Mouse (Mus musculus): ENCODE data around the gene Tmem114.

Tmem114 gene

DNA sequence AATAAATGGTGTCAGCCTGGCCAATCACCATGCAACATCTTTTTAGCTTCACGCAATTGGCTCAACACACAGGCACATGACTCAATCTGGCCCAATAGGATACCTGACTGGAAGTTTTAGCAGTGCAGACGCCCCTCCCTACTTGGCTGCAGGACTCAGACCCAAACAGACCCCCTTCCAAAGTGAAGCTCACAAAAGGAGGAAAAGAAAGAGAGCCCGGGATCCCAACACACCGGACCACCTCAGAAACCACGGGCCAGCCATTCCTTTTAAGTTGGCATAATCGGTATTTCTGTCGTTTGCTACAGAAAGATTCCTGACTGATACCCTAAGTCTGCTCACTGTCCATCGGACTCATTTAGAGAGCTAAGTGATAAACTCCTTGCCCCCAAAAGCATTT lies 5.3 kb downstream of the Tmem114 start:
- no peak for TF ChIP-seq GATA4 (IDR thresholded peaks at IDR 0.05; ENCODE audit: insufficient replicate concordance, low read length)

- no peak for TF ChIP-seq GATA4 (IDR thresholded peaks at IDR 0.05; ENCODE audit: insufficient replicate concordance, low read length)
These were observed 6.8 kb downstream of the Tmem114 start for GRCm38 (mm10) chr16:8418126-8418525.

GRCm38 (mm10) chr16:8417011-8417720 lies 7.8 kb downstream of the Tmem114 start:
- no peak for TF ChIP-seq GATA4 (IDR thresholded peaks at IDR 0.05; ENCODE audit: insufficient replicate concordance, low read length)

DNA sequence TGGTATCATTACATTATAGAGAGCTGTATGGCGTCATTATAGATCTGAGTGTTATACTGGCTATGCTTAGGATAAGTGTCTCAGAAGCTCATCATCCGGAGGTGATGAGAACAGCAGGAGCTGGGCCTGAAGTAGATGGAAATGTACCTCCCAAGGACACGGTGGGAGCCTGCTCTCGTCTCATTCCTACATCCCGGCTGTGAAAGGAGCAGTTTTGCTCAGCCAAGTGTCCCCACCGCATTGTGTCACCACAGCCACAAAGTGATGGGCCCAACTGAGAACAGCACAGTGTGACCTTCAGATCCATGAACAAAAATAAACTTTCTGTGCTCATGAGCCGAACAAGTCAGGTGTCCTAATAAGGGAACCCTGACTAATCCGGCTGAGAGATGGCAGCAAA lies 8.9 kb downstream of the Tmem114 start:
- TF ChIP-seq GATA4 (IDR thresholded peaks at IDR 0.05; ENCODE audit: insufficient replicate concordance, low read length), result no peak

GRCm38 (mm10) chr16:8413441-8413840 lies 11.5 kb downstream of the Tmem114 start:
- no peak for TF ChIP-seq GATA4 (IDR thresholded peaks at IDR 0.05; ENCODE audit: insufficient replicate concordance, low read length)

DNA sequence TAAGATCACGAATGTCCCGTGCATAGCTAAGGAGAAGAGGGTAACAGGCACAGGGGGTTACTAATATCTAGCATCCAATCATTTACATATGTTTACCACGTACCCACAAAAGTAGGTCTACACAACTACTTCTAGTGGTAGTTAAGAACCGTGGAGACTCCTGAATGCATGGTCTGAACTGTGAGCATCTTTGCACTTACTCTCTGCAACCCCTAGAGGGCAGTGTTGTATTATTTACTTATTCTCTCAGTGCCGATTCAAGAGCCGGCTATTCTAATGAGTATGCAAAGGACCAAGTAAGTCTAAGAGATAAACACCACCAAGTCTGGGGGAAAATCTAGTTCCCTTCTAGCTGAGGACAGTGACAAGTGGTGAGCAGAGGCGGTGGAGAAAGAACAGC lies 12.7 kb downstream of the Tmem114 start:
- TF ChIP-seq GATA4 (IDR thresholded peaks at IDR 0.05; ENCODE audit: insufficient replicate concordance, low read length), result no peak

GRCm38 (mm10) chr16:8409197-8409596 lies 15.7 kb downstream of the Tmem114 start:
- TF ChIP-seq GATA4 (IDR thresholded peaks at IDR 0.05; ENCODE audit: insufficient replicate concordance, low read length), result no peak

DNA sequence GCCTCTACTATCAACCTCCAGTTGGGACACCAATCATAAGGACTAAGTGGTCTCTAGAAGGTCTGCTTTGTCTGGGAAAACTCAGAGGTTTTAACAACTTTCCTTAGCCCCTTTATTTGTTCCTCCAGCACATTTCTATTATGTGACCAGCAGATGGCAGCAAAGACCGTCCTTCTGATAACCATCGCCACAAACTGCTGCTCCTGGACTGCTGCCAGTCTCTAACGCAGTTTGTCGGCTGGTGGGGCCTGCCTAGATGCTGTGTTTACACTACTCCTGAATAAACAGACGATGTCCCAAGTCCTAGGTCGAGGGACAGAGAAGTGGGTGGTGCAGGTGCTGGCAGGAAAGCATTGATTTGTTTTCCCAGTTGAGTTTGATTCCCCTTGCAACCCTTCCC lies 18.2 kb downstream of the Tmem114 start:
- no peak; the same call in 1 of the 2 replicates for TF ChIP-seq GATA4 (IDR thresholded peaks at IDR 0.05; ENCODE audit: insufficient replicate concordance, low read length)

DNA sequence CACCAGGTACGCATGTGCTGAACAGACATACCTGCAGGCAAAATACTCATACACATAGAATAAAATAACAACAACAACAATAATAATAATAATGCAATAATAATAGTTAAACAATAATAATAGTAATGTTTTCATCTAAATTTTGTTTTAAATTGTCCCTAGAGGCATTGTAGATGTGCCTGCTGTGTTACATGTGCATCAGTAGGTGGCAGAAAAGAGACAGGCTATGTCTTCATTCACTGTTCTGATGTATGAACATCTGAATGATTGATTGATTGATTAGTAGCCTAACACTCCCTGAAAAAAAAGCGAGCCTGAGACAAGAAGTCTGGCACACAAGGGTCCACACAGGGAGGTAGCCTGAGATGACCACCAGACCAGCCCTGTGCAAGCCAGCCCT lies 22.3 kb downstream of the Tmem114 start:
- no peak for TF ChIP-seq GATA4 (IDR thresholded peaks at IDR 0.05; ENCODE audit: insufficient replicate concordance, low read length)

GRCm38 (mm10) chr16:8401171-8401955 lies 23.6 kb downstream of the Tmem114 start:
- TF ChIP-seq GATA4 (IDR thresholded peaks at IDR 0.05; ENCODE audit: insufficient replicate concordance, low read length), result no peak

DNA sequence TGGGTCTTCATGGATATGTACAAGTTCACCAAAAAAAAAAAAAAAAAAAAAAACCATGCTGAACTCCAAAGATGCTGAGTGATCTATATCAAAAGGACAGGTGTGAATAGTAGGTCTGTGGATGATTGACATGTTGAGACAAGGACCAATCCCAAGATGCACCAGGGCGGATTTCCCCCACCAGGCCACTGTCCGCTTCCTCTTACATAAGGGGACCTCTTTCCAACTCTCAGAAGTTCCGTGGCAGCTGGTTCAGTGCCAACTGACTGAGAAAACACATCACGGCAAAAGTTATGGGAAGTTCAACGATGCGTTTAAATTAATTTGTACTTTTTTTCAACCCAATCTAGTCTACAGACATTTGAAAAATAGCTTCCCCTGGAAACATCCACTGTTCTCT lies 25.1 kb downstream of the Tmem114 start:
- TF ChIP-seq GATA4 (IDR thresholded peaks at IDR 0.05; ENCODE audit: insufficient replicate concordance, low read length), result no peak

GRCm38 (mm10) chr16:8394946-8395345 lies 30.0 kb downstream of the Tmem114 start:
- no peak for TF ChIP-seq GATA4 (IDR thresholded peaks at IDR 0.05; ENCODE audit: insufficient replicate concordance, low read length)

- no peak for TF ChIP-seq GATA4 (IDR thresholded peaks at IDR 0.05; ENCODE audit: insufficient replicate concordance, low read length)
These were observed 36.4 kb downstream of the Tmem114 start for GRCm38 (mm10) chr16:8388491-8388890.

GRCm38 (mm10) chr16:8386386-8386785 lies 38.5 kb downstream of the Tmem114 start:
- TF ChIP-seq GATA4 (IDR thresholded peaks at IDR 0.05; ENCODE audit: insufficient replicate concordance, low read length), result no peak

DNA sequence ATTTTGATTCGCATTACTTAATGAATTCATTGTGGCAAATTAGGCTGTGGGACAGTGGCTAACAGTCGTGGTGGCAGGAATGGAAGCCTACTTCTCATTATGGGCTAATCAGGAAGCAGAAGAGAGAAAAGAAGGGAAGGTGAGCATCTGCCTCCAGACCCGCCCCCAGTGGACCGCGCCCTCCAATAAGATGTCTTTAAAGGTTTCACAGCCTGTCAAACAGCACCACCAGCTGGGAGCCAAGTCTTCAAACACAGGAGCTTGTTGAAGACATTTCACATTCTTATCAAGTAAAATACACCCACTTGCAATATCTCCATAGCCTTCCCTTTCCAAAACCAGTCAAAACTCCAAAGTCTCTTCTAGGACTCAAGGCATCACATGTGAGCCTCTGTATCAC lies 39.3 kb downstream of the Tmem114 start:
- TF ChIP-seq GATA4 (IDR thresholded peaks at IDR 0.05; ENCODE audit: insufficient replicate concordance, low read length), result no peak

GRCm38 (mm10) chr16:8384772-8385171 lies 40.2 kb downstream of the Tmem114 start:
- TF ChIP-seq GATA4 (IDR thresholded peaks at IDR 0.05; ENCODE audit: insufficient replicate concordance, low read length), result no peak

Data from liver, adult (tissue).